Mouse (Mus musculus) forebrain, postnatal 0 days (tissue): ENCODE results near the gene Noc2l. TPM values are rescaled to one million over a fixed set of nuclear protein-coding genes. Genes with fewer than 3 reads are reported as not detected.

ENCODE experiments used
- ATAC-seq: fragments of 200-750 bp; cut with Nextera tagmentation; 2 replicates; pipeline ENCODE4 v1.8.0; 2017; ENCODE audit warnings: mild to moderate bottlenecking, moderate library complexity
- DNase-seq: peaks from one replicate; pipeline ENCODE4 v3.0.0-alpha.2; 2015
- H3K27ac ChIP-seq: fragments of 300-500 bp; sonication (generic); 2 replicates; pipeline ENCODE4 v1.5.1; 2014; ENCODE audit warnings: low read depth, mild to moderate bottlenecking, antibody characterized with exemption, low read length, moderate library complexity, mixed read lengths
- H3K27me3 ChIP-seq: fragments of 300-500 bp; sonication (generic); 2 replicates; pipeline ENCODE4 v1.6.1; 2014; ENCODE audit warnings: mild to moderate bottlenecking, low read length, mixed read lengths; ENCODE audit not compliant: insufficient read depth
- H3K36me3 ChIP-seq: fragments of 300-500 bp; sonication (generic); 2 replicates; pipeline ENCODE4 v1.6.1; 2014; ENCODE audit warnings: mild to moderate bottlenecking, moderate library complexity; ENCODE audit not compliant: insufficient read depth
- H3K4me1 ChIP-seq: fragments of 300-500 bp; sonication (generic); 2 replicates; pipeline ENCODE4 v1.6.1; 2014; ENCODE audit warnings: antibody characterized with exemption; ENCODE audit not compliant: insufficient read depth
- H3K4me2 ChIP-seq: fragments of 300-500 bp; sonication (generic); 2 replicates; pipeline ENCODE4 v1.6.1; 2014; ENCODE audit warnings: low read depth, mild to moderate bottlenecking, moderate library complexity
- H3K4me3 ChIP-seq: fragments of 300-500 bp; sonication (generic); 2 replicates; pipeline ENCODE4 v1.5.1; 2014; ENCODE audit warnings: low read depth, low read length, mixed read lengths
- H3K9ac ChIP-seq: fragments of 300-500 bp; sonication (generic); 2 replicates; pipeline ENCODE4 v1.6.1; 2014; ENCODE audit warnings: mild to moderate bottlenecking
- H3K9me3 ChIP-seq: fragments of 300-500 bp; sonication (generic); 2 replicates; pipeline ENCODE4 v1.6.1; 2016; ENCODE audit warnings: low read length
- CTCF ChIP-seq: sonication (generic); IDR thresholded peaks from 2 replicates; pipeline ENCODE4 v1.5.1; 2016; ENCODE audit warnings: antibody characterized with exemption, control low read depth, low read depth
- WGBS: fragments of 180-500 bp; shearing (Covaris S2); extraction: QIAGEN DNeasy Blood & Tissue Kit; methylation state at CpG from one replicate; pipeline ENCODE4 v1.1.7; 2014; 5-methylcytosine and 5-hydroxymethylcytosine counted together
- microRNA-seq, 2 experiments: library from miRNA; unstranded; fragments of <30 nt; microRNA quantifications; one replicate each; pipeline ENCODE4; 2016
- polyA plus RNA-seq: library from polyadenylated mRNA; unstranded; fragments of >200 nt; fragmentation: Nextera tagmentation; extraction: Ambion mirVana; gene quantifications from 2 replicates; pipeline ENCODE4 v1.2.1, GENCODE M21; 2015
- total RNA-seq: library from RNA; depleted of rRNA; stranded (reverse); fragments of >200 nt; gene quantifications from 2 replicates; pipeline ENCODE4 v1.2.3, GENCODE M21; 2014; rRNA removed

Noc2l gene
- total and polyA plus RNA-seq, 2 experiments from 2014 or later, result 52.9 to 80.7 TPM

- H3K4me3 ChIP-seq, result no peak overlapping the region
- H3K27me3 ChIP-seq, result peaks cover 14% of the 10 kb centered on the region
- H3K27ac ChIP-seq, result no peak overlapping the region
- no peaks in the 10 kb centered on the region for H3K9me3 ChIP-seq
- no peak overlapping the region for H3K9ac ChIP-seq
- DNase-seq (no peak), ATAC-seq (no peak)
- no peak for TF ChIP-seq CTCF
- no peak overlapping the region for H3K4me2 ChIP-seq
- no peaks in the 10 kb centered on the region for H3K4me1 ChIP-seq
- H3K36me3 ChIP-seq, result peaks cover 14% of the 10 kb centered on the region
- WGBS, result 50% methylated on average over 7 of the region's 7 CpGs
Observed at GRCm38 (mm10) chr4:156253043-156253442, 17.2 kb downstream of the Noc2l start.

GRCm38 (mm10) chr4:156254361-156255077, 18.7 kb downstream of the Noc2l start:
- H3K4me2 ChIP-seq, result peak overlapping the region; percentile 30
- DNase-seq (peak; percentile 53), ATAC-seq (peak; percentile 71)
- H3K9ac ChIP-seq, result no peak overlapping the region
- H3K4me1 ChIP-seq, result no peaks in the 10 kb centered on the region
- H3K4me3 ChIP-seq, result peak overlapping the region; percentile 21
- H3K36me3 ChIP-seq, result peaks cover 2% of the 10 kb centered on the region; the same call in 1 of the 2 replicates
- no peak for TF ChIP-seq CTCF
- WGBS, result 4% methylated on average over 30 of the region's 30 CpGs
- peaks cover 14% of the 10 kb centered on the region for H3K27me3 ChIP-seq
- H3K9me3 ChIP-seq, result no peaks in the 10 kb centered on the region
- no peak overlapping the region for H3K27ac ChIP-seq

- TF ChIP-seq CTCF, result no peak
- DNase-seq (no peak), ATAC-seq (peak; percentile 28)
- WGBS, result 8% methylated on average over 26 of the region's 26 CpGs
- Histone ChIP-seq H3K4me1 (no peaks in the 10 kb centered on the region), H3K9me3 (no peaks in the 10 kb centered on the region), H3K4me3 (peak within 1 kb of the TSS; percentile 21; the same call in 1 of the 2 replicates), H3K27me3 (peaks cover 14% of the 10 kb centered on the region), H3K9ac (no peak within 1 kb of the TSS), H3K36me3 (no peaks in the 10 kb centered on the region), H3K27ac (no peak within 1 kb of the TSS), H3K4me2 (peak within 1 kb of the TSS; percentile 30)
Observed at GRCm38 (mm10) chr4:156255078-156255839, 19.4 kb downstream of the Noc2l start, which contains the start of gene Samd11. Gene Samd11, minus strand, starts transcription at chr4:156255657.

Small RNA genes within 50 kb of the gene (microRNA-seq; reads per million reads assigned to microRNA genes)
- gene Mir7658, result 3.1 to 5.6 reads per million in 2 experiments

Other genes starting within 250 kb of the Noc2l start
- gene B3galt6, start 243.4 kb upstream of the Noc2l start, total RNA-seq, result 39.5 and 43.9 TPM in 2 replicates
- 19.4 and 28.6 TPM in 2 replicates for gene B3galt6, start 243.4 kb upstream of the Noc2l start, polyA plus RNA-seq
- 123 and 126 TPM in 2 replicates for gene Sdf4, start 243.1 kb upstream of the Noc2l start, total RNA-seq
- 115 and 117 TPM in 2 replicates for gene Sdf4, start 243.1 kb upstream of the Noc2l start, polyA plus RNA-seq
- gene Tnfrsf4, start 222.2 kb upstream of the Noc2l start, total RNA-seq, result 0.48 and 1.3 TPM in 2 replicates
- 0.40 and 0.49 TPM in 2 replicates for gene Tnfrsf4, start 222.2 kb upstream of the Noc2l start, polyA plus RNA-seq
- gene Tnfrsf18, start 209.8 kb upstream of the Noc2l start, total RNA-seq, result 1.5 TPM in 1 of 2 replicates, not detected in the other
- gene Tnfrsf18, start 209.8 kb upstream of the Noc2l start, polyA plus RNA-seq, result 0.67 and 1.2 TPM in 2 replicates
- gene Ttll10, start 176.6 kb upstream of the Noc2l start, total RNA-seq, result not detected in 2 replicates
- gene Ttll10, start 176.6 kb upstream of the Noc2l start, polyA plus RNA-seq, result 0.06 TPM in 1 of 2 replicates, not detected in the other
- 22.8 and 28.3 TPM in 2 replicates for gene 9430015G10Rik, start 126.0 kb upstream of the Noc2l start, total RNA-seq
- gene 9430015G10Rik, start 126.0 kb upstream of the Noc2l start, polyA plus RNA-seq, result 18.3 and 22.3 TPM in 2 replicates
- gene Rnf223, start 105.5 kb upstream of the Noc2l start, total RNA-seq, result 0.33 and 0.46 TPM in 2 replicates
- gene Rnf223, start 105.5 kb upstream of the Noc2l start, polyA plus RNA-seq, result 0.08 and 0.19 TPM in 2 replicates
- gene Agrn, start 38.5 kb upstream of the Noc2l start, total RNA-seq, result 218 and 261 TPM in 2 replicates
- gene Agrn, start 38.5 kb upstream of the Noc2l start, polyA plus RNA-seq, result 48.2 and 61.3 TPM in 2 replicates
- 1.4 and 2.2 TPM in 2 replicates for gene Isg15, start 35.2 kb upstream of the Noc2l start, total RNA-seq
- gene Isg15, start 35.2 kb upstream of the Noc2l start, polyA plus RNA-seq, result 2.4 and 3.4 TPM in 2 replicates
- 3.5 and 5.7 TPM in 2 replicates for gene AW011738, start 32.7 kb upstream of the Noc2l start, total RNA-seq
- 1.8 and 3.4 TPM in 2 replicates for gene AW011738, start 32.7 kb upstream of the Noc2l start, polyA plus RNA-seq
- 1.1 and 1.3 TPM in 2 replicates for gene Perm1, start 20.1 kb upstream of the Noc2l start, total RNA-seq
- 0.69 and 0.86 TPM in 2 replicates for gene Perm1, start 20.1 kb upstream of the Noc2l start, polyA plus RNA-seq
- gene Plekhn1, start 1.2 kb upstream of the Noc2l start, total RNA-seq, result 37.2 and 43.7 TPM in 2 replicates
- 11.8 and 14.3 TPM in 2 replicates for gene Plekhn1, start 1.2 kb upstream of the Noc2l start, polyA plus RNA-seq
- 3.5 and 7.7 TPM in 2 replicates for gene Samd11, start 19.6 kb downstream of the Noc2l start, total RNA-seq
- gene Samd11, start 19.6 kb downstream of the Noc2l start, polyA plus RNA-seq, result 1.2 and 1.9 TPM in 2 replicates
- gene Vmn2r-ps159, start 95.1 kb downstream of the Noc2l start, total RNA-seq, result not detected in 2 replicates
- not detected in 2 replicates for gene Vmn2r-ps159, start 95.1 kb downstream of the Noc2l start, polyA plus RNA-seq